Mouse (Mus musculus) spleen, adult 2 months (tissue): ENCODE measurements at regions not wholly inside any gene's neighbourhood (a gene's known extent, or its start where the extent isn't known, plus 50 kb on each side); places are given as distances from the start of the nearest gene placed in this dataset.

Experiments used
- DNase-seq, 2 experiments: peaks; one replicate each; pipeline versions ENCODE4 v3.0.0 to v3.0.0-alpha.2; 2012 to 2021; ENCODE audit warnings: low spot score in 2 of 2, low read depth in 1 of 2
- H3K27ac ChIP-seq: fragments of 200-500 bp; 2 replicates; pipeline ENCODE4 v1.5.1; 2012; ENCODE audit warnings: low read length, inconsistent platforms; ENCODE audit not compliant: insufficient read depth
- H3K27me3 ChIP-seq: fragments of 200-500 bp; 2 replicates; pipeline ENCODE4 v1.6.1; 2012; ENCODE audit warnings: mild to moderate bottlenecking, moderate library complexity, low read length, inconsistent platforms; ENCODE audit not compliant: control insufficient read depth, insufficient read depth
- H3K36me3 ChIP-seq: fragments of 200-500 bp; 2 replicates; pipeline ENCODE4 v1.6.1; 2012; ENCODE audit warnings: mild to moderate bottlenecking, low read length, inconsistent platforms; ENCODE audit not compliant: control insufficient read depth, insufficient read depth
- H3K4me1 ChIP-seq: fragments of 200-500 bp; 2 replicates; pipeline ENCODE4 v1.6.1; 2011; ENCODE audit warnings: inconsistent platforms; ENCODE audit not compliant: control insufficient read depth, insufficient read depth, insufficient read length
- H3K4me3 ChIP-seq: fragments of 200-500 bp; 2 replicates; pipeline ENCODE4 v1.5.1; 2011; ENCODE audit warnings: mild to moderate bottlenecking, inconsistent platforms; ENCODE audit not compliant: insufficient read depth, insufficient read length; ENCODE audit errors: extremely low read depth
- CTCF ChIP-seq: fragments of 200-500 bp; IDR thresholded peaks from 2 replicates; pipeline ENCODE4 v1.5.1; 2011; ENCODE audit warnings: mild to moderate bottlenecking, inconsistent platforms; ENCODE audit not compliant: insufficient read depth, insufficient read length, insufficient replicate concordance; ENCODE audit errors: extremely low read depth
- POLR2A ChIP-seq: fragments of 200-500 bp; IDR thresholded peaks from 2 replicates; pipeline ENCODE4 v1.6.1; 2011; ENCODE audit warnings: low read depth, low read length, inconsistent platforms
- WGBS: fragments of 180-500 bp; shearing (Covaris S2); methylation state at CpG from one replicate; pipeline ENCODE4 v1.1.7; 2018; 5-methylcytosine and 5-hydroxymethylcytosine counted together

DNA sequence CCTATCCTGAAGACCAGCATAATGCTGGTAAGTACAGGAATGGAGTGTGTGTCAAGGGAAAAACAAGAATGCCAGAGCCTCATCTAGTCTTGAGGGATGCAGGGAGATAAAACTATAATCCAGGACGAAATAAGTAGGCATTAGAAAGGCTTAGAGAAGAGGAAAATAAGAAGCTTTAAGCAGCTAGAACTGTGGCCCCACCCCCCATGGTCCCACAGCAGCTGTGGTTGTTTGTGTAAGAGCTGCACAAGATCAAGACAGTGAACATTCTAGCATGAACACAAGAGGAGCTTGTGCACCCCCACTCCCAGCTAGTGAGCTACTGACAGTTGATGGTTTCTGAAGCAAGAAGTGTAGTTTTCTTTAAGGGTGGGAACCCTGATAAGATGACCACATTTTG, 315.9 kb downstream of the Tmem135 start:
- no peaks in the 10 kb centered on the region for H3K27me3 ChIP-seq
- no peak overlapping the region for H3K4me3 ChIP-seq
- TF ChIP-seq POLR2A, result no peak
- no peak for TF ChIP-seq CTCF
- H3K4me1 ChIP-seq, result no peaks in the 10 kb centered on the region
- H3K36me3 ChIP-seq, result no peaks in the 10 kb centered on the region
- no peak for DNase-seq
- H3K27ac ChIP-seq, result no peak overlapping the region
- WGBS, result 77% methylated on average over 1 of the region's 1 CpGs

DNA sequence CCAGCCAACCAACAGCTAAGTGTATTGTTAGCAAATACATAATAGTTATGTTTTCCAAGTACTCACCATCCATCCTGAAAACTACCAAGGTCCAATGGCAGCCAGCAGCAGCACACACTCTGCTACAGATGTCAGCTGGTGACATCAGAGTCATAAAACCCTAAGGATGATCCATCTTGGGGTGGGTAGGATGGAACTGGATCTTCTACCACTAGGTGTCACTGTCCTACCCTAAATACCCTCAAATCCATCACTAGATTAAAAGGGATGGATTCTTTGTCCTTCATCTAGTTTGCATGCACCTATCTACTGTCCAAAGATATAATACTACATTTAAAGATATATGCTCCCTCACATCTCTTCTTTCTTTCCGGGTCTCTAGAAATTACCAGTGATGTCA, 317.7 kb downstream of the Tmem135 start:
- no peaks in the 10 kb centered on the region for H3K36me3 ChIP-seq
- no peaks in the 10 kb centered on the region for H3K4me1 ChIP-seq
- no peaks in the 10 kb centered on the region for H3K27me3 ChIP-seq
- WGBS, result 61% methylated on average over 1 of the region's 1 CpGs
- peak in 1 of 2 experiments; percentile 4 for DNase-seq
- no peak overlapping the region for H3K4me3 ChIP-seq
- no peak for TF ChIP-seq CTCF
- TF ChIP-seq POLR2A, result no peak
- no peak overlapping the region for H3K27ac ChIP-seq

DNA sequence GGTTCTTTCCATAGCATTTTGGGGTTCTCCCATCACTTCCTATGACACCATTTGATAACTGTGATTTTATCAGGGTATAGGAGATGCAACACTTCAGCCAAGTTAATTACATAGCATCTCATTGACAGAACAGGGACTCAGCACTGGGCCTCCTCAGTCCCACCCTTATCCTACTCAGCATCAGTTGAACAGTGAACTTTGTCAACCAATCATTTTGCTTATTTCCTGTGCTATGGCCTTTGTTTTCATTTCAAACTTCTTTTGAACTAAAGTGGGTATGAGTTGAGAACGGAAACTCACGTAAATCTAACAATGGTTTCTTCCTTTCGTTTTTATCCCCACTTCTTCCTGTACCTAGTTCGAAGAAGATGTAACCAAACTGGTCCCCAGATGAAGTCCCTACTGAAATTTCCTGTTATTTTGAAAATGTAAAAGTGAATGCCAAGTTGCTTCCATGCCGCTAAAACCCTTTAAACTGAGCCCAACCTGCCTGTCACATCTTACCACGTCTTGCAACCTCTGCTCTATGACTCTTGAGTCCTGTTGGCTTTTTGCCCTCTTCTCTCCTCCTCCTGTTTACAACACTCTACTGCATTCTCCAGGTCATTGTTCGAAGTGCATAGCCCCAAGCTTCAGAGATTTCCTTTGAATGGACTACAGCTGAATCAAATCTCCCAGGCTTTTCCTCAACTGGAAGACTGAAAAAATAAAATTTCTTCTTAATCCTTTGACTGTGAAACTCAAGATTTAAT, 329.9 kb downstream of the Tmem135 start:
- 60% methylated on average over 7 of the region's 7 CpGs for WGBS
- H3K36me3 ChIP-seq, result no peaks in the 10 kb centered on the region
- H3K27me3 ChIP-seq, result no peaks in the 10 kb centered on the region
- no peak for DNase-seq
- no peaks in the 10 kb centered on the region for H3K4me1 ChIP-seq
- H3K27ac ChIP-seq, result no peak overlapping the region
- H3K4me3 ChIP-seq, result no peak overlapping the region
- no peak for TF ChIP-seq CTCF
- TF ChIP-seq POLR2A, result no peak

DNA sequence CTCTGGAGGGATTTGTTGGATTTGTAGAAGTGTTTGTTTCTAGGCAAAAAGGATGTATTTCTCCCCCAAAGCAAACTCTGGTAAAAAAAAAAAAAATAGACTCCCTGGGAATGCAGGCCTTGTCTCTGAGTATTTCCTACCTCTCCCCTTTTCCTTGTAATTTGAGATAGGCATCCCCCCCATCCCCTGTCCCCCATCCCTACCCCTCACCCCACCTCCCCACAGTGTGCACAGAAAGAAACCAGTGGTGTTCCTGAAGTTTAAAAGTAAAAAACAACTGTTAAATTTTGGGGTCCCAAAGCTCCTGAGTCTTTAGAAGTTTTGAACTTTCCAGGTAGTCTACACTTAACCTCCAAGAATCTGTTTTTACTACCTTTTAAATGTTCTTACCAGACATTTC, 334.0 kb downstream of the Tmem135 start:
- no peak for TF ChIP-seq CTCF
- TF ChIP-seq POLR2A, result no peak
- H3K36me3 ChIP-seq, result no peaks in the 10 kb centered on the region
- no peak overlapping the region for H3K27ac ChIP-seq
- no peak for DNase-seq
- H3K4me1 ChIP-seq, result no peaks in the 10 kb centered on the region
- H3K4me3 ChIP-seq, result no peak overlapping the region
- H3K27me3 ChIP-seq, result no peaks in the 10 kb centered on the region

DNA sequence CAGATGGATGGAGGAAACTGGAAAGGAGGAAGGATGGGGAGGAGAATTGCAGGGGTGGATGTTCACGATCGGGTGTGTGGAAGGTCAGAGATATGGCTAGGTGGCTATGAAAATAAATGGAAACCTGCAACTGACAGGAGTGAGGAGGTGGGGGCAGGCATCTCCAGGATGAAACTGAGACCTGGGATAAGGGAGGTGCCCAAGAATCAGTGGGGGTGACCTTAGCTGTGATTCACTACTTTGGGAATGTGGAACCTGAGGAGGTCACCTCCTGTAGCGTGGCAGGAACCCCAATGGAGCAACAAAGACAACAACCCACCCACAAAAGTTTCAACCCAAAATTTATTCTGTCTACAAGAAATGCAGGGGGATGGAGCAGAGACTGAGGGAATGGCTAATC, 339.6 kb downstream of the Tmem135 start:
- TF ChIP-seq CTCF, result no peak
- no peak overlapping the region for H3K4me3 ChIP-seq

DNA sequence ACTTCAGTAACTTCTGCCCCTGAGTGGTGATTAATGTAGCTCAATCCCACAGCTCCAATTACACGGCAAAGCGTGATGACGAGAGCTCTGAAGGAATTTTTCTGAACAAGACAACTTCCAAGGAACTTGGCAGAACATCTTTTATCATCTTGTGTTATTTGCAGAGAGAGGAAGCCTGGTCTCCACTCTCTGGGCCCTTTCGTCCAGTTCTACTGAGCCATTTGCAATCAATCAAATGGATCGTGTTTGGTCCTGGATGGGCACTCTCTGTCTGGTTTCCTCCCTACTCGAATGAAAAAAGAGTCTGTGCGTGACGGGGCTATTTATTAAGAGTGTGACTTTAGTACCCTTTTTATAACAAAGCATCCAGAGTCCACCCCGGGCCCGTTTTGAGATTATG, 340.4 kb downstream of the Tmem135 start:
- Histone ChIP-seq H3K36me3 (no peaks in the 10 kb centered on the region), H3K4me1 (no peaks in the 10 kb centered on the region), H3K27me3 (no peaks in the 10 kb centered on the region), H3K27ac (no peak overlapping the region), H3K4me3 (no peak overlapping the region)
- TF ChIP-seq POLR2A (no peak), CTCF (no peak)
- no peak for DNase-seq
- WGBS, result 87% methylated on average over 10 of the region's 10 CpGs

More for the DNA sequence above, 339.6 kb downstream of the Tmem135 start:
- 90% methylated on average over 3 of the region's 3 CpGs for WGBS
- no peaks in the 10 kb centered on the region for H3K4me1 ChIP-seq
- H3K36me3 ChIP-seq, result no peaks in the 10 kb centered on the region
- H3K27me3 ChIP-seq, result no peaks in the 10 kb centered on the region
- DNase-seq, result no peak
- H3K27ac ChIP-seq, result no peak overlapping the region

DNA sequence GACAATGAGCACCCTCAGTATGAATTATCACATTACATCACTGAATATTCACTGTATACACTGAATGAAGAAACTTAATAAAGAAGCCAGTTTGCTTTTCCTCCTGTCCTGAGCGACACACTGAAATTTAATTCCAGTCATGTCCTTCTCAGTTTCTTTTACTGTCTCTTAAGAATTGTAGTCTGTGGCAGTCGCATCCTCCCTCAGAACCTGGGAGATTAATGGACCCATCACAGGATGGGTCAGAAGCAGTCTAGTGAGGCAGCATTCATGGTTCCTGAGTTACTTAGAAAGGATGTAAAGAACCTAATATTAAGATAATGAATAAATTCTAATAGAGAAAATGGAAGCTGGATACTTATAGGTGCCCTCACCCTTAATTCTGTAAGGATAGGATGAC, 349.5 kb downstream of the Tmem135 start:
- H3K4me3 ChIP-seq, result no peak overlapping the region
- H3K36me3 ChIP-seq, result no peaks in the 10 kb centered on the region
- H3K27ac ChIP-seq, result no peak overlapping the region
- no peak for TF ChIP-seq CTCF
- no peak for TF ChIP-seq POLR2A
- no peaks in the 10 kb centered on the region for H3K27me3 ChIP-seq
- no peaks in the 10 kb centered on the region for H3K4me1 ChIP-seq
- WGBS, result 91% methylated on average over 2 of the region's 2 CpGs
- no peak for DNase-seq
